Mouse (Mus musculus): ENCODE measurements around the gene Zfp90.

DNA sequence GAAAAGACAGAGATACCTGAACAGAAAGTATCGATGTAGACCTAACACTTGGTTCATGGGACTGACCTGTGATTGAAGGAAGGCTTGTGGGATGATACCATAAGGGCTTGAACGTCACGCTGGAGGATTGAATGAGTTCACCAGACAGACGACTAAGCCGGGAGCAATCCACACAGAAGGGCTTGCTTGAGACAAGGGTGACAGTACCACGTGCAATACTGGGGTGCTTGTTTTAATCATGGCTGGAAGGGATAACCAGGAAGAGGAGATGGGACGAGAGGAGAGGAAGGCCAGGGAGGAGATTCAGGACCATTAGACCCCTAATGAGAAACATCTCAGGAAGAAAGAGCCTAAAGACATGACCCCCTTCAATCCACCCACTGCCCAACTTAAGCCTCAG is 4.6 kb upstream of the Zfp90 start:
- TF ChIP-seq CTCF (IDR thresholded peaks at IDR 0.05; ENCODE audit: low read depth) (no peak), EP300 (IDR thresholded peaks at IDR 0.05; ENCODE audit: low read depth) (no peak)

Measured in liver, postnatal 0 days (tissue).